Mouse (Mus musculus) hindbrain, postnatal 0 days (tissue): Measurements from ENCODE around the gene Chchd4. TPM values are rescaled to one million over a fixed set of nuclear protein-coding genes. Genes with fewer than 3 reads are reported as not detected.
"Not testable (repeated sequence)": the region's sequence is repeated elsewhere in the genome, so short reads cannot be mapped to it uniquely, and the experiment has no call there.

ENCODE experiments used
- ATAC-seq: fragments of 200-750 bp; cut with Nextera tagmentation; 2 replicates; pipeline ENCODE4 v1.8.0; 2017; ENCODE audit warnings: mild to moderate bottlenecking, moderate TSS enrichment, moderate library complexity
- DNase-seq: peaks from one replicate; pipeline ENCODE4 v3.0.0-alpha.2; 2015; ENCODE audit warnings: low spot score
- H3K27ac ChIP-seq: fragments of 300-500 bp; sonication (generic); 2 replicates; pipeline ENCODE4 v1.5.1; 2014; ENCODE audit warnings: mild to moderate bottlenecking
- H3K27me3 ChIP-seq: fragments of 300-500 bp; sonication (generic); 2 replicates; pipeline ENCODE4 v1.6.1; 2014; ENCODE audit warnings: low read length, mixed read lengths; ENCODE audit not compliant: insufficient read depth
- H3K36me3 ChIP-seq: fragments of 300-500 bp; sonication (generic); 2 replicates; pipeline ENCODE4 v1.6.1; 2014; ENCODE audit warnings: low read length, mixed read lengths; ENCODE audit not compliant: insufficient read depth
- H3K4me1 ChIP-seq: fragments of 300-500 bp; sonication (generic); 2 replicates; pipeline ENCODE4 v1.6.1; 2014; ENCODE audit warnings: antibody characterized with exemption, low read length, mixed read lengths; ENCODE audit not compliant: insufficient read depth
- H3K4me2 ChIP-seq: fragments of 300-500 bp; sonication (generic); 2 replicates; pipeline ENCODE4 v1.6.1; 2014; ENCODE audit warnings: low read depth, mild to moderate bottlenecking, low read length, moderate library complexity, mixed read lengths
- H3K4me3 ChIP-seq: fragments of 300-500 bp; sonication (generic); 2 replicates; pipeline ENCODE4 v1.5.1; 2014; ENCODE audit warnings: low read length
- H3K9ac ChIP-seq: fragments of 300-500 bp; sonication (generic); replicated peaks from 2 replicates; pipeline ENCODE4 v1.6.1; 2014; ENCODE audit warnings: mild to moderate bottlenecking, low read length, moderate library complexity, mixed read lengths
- H3K9me3 ChIP-seq: fragments of 300-500 bp; sonication (generic); 2 replicates; pipeline ENCODE4 v1.6.1; 2016; ENCODE audit warnings: low read length, mixed read lengths
- CTCF ChIP-seq: IDR thresholded peaks from 2 replicates; pipeline ENCODE4 v1.5.1; 2016; ENCODE audit warnings: antibody characterized with exemption, control low read depth, low read depth
- WGBS: fragments of 180-500 bp; shearing (Covaris S2); extraction: QIAGEN DNeasy Blood & Tissue Kit; methylation state at CpG from one replicate; pipeline ENCODE4 v1.1.7; 2014; 5-methylcytosine and 5-hydroxymethylcytosine counted together
- polyA plus RNA-seq: library from polyadenylated mRNA; unstranded; fragments of >200 nt; fragmentation: Nextera tagmentation; extraction: Ambion mirVana; gene quantifications from 2 replicates; pipeline ENCODE4 v1.2.1, GENCODE M21; 2015
- total RNA-seq: library from RNA; depleted of rRNA; stranded (reverse); fragments of >200 nt; gene quantifications from 2 replicates; pipeline ENCODE4 v1.2.3, GENCODE M21; 2014

Gene Chchd4
- total and polyA plus RNA-seq, 2 experiments from 2014 or later: 15.0 to 32.1 TPM

GRCm38 (mm10) chr6:91474441-91475190, 1.3 kb upstream of the Chchd4 start:
- H3K9me3 ChIP-seq: no peaks in the 10 kb centered on the region
- H3K4me3 ChIP-seq: peak overlapping the region; percentile 87
- H3K4me2 ChIP-seq: peak overlapping the region; percentile 80
- H3K36me3 ChIP-seq: peaks cover 30% of the 10 kb centered on the region; the same call in 1 of the 2 replicates
- peak overlapping the region; percentile 66; the same call in 1 of the 2 replicates for H3K27ac ChIP-seq
- H3K27me3 ChIP-seq: no peaks in the 10 kb centered on the region
- TF ChIP-seq CTCF: no peak
- peaks cover 14% of the 10 kb centered on the region for H3K4me1 ChIP-seq
- ATAC-seq: no peak
- DNase-seq: no peak
- 44% methylated on average over 9 of the region's 9 CpGs for WGBS
- peak overlapping the region; percentile 64 for H3K9ac ChIP-seq

- peak; percentile 54 for ATAC-seq
- H3K9ac ChIP-seq: peak overlapping the region; percentile 64
- H3K27ac ChIP-seq: peak overlapping the region; percentile 66
- WGBS: under 1% methylated on average over 27 of the region's 27 CpGs
- no peaks in the 10 kb centered on the region for H3K9me3 ChIP-seq
- no peak for TF ChIP-seq CTCF
- peaks cover 14% of the 10 kb centered on the region for H3K4me1 ChIP-seq
- H3K4me2 ChIP-seq: peak overlapping the region; percentile 80
- peak overlapping the region; percentile 87 for H3K4me3 ChIP-seq
- no peaks in the 10 kb centered on the region for H3K27me3 ChIP-seq
- no peak for DNase-seq
- peaks cover 23% of the 10 kb centered on the region; the same call in 1 of the 2 replicates for H3K36me3 ChIP-seq
Observed at GRCm38 (mm10) chr6:91473805-91474440, 577 bp upstream of the Chchd4 start.

GRCm38 (mm10) chr6:91472319-91472718, 1.0 kb downstream of the Chchd4 start:
- peak overlapping the region; percentile 80 for H3K4me2 ChIP-seq
- peak overlapping the region; percentile 70 for H3K9ac ChIP-seq
- H3K9me3 ChIP-seq: no peaks in the 10 kb centered on the region
- DNase-seq (peak; percentile 12), ATAC-seq (no peak)
- peak overlapping the region; percentile 87 for H3K4me3 ChIP-seq
- H3K4me1 ChIP-seq: peaks cover 14% of the 10 kb centered on the region
- WGBS: 35% methylated on average over 6 of the region's 6 CpGs
- peaks cover 10% of the 10 kb centered on the region; the same call in 1 of the 2 replicates for H3K36me3 ChIP-seq
- TF ChIP-seq CTCF: no peak
- 0 out of 2 replicates have a peak overlapping the region, but pooled peaks have one; percentile 82 for H3K27ac ChIP-seq
- H3K27me3 ChIP-seq: no peaks in the 10 kb centered on the region

GRCm38 (mm10) chr6:91471427-91471826, 1.9 kb downstream of the Chchd4 start:
- not testable (repeated sequence) for H3K4me2 ChIP-seq, H3K9me3 ChIP-seq, H3K27ac ChIP-seq, DNase-seq, H3K4me3 ChIP-seq, ATAC-seq, H3K9ac ChIP-seq, H3K27me3 ChIP-seq
- 93% methylated on average over 3 of the region's 3 CpGs for WGBS
- Histone ChIP-seq H3K36me3 (peaks cover 15% of the 10 kb centered on the region; the same call in 1 of the 2 replicates), H3K4me1 (peaks cover 14% of the 10 kb centered on the region)

- no peak overlapping the region for H3K4me3 ChIP-seq
- no peaks in the 10 kb centered on the region for H3K9me3 ChIP-seq
- no peak overlapping the region for H3K27ac ChIP-seq
- H3K27me3 ChIP-seq: no peaks in the 10 kb centered on the region
- TF ChIP-seq CTCF: no peak
- H3K9ac ChIP-seq: no peak overlapping the region
- no peak for ATAC-seq
- H3K4me2 ChIP-seq: no peak overlapping the region
- peaks cover 14% of the 10 kb centered on the region for H3K4me1 ChIP-seq
- H3K36me3 ChIP-seq: peaks cover 19% of the 10 kb centered on the region; the same call in 1 of the 2 replicates
- DNase-seq: no peak
- 84% methylated on average over 2 of the region's 2 CpGs for WGBS
Observed at GRCm38 (mm10) chr6:91470712-91471111, 2.6 kb downstream of the Chchd4 start.

GRCm38 (mm10) chr6:91467106-91467505, 6.2 kb downstream of the Chchd4 start:
- Histone ChIP-seq H3K4me3 (no peak overlapping the region), H3K9me3 (no peaks in the 10 kb centered on the region), H3K9ac (no peak overlapping the region), H3K27ac (no peak overlapping the region), H3K36me3 (peaks cover 35% of the 10 kb centered on the region), H3K4me1 (peaks cover 1% of the 10 kb centered on the region), H3K27me3 (no peaks in the 10 kb centered on the region), H3K4me2 (no peak overlapping the region)
- 82% methylated on average over 1 of the region's 1 CpGs for WGBS
- DNase-seq (no peak), ATAC-seq (no peak)
- no peak for TF ChIP-seq CTCF
